Mouse (Mus musculus) midbrain, embryonic 16.5 days (tissue): Measurements from ENCODE around the gene Tstd3. TPM values are rescaled to one million over a fixed set of nuclear protein-coding genes. Genes with fewer than 3 reads are reported as not detected.

ENCODE experiments used
- ATAC-seq: fragments of 200-750 bp; cut with Nextera tagmentation; 2 replicates; pipeline ENCODE4 v1.8.0; 2017; ENCODE audit warnings: moderate TSS enrichment
- H3K27ac ChIP-seq: fragments of 300-500 bp; sonication (generic); 2 replicates; pipeline ENCODE4 v1.5.1; 2014; ENCODE audit warnings: mild to moderate bottlenecking, low read length, mixed read lengths
- H3K27me3 ChIP-seq: fragments of 300-500 bp; sonication (generic); 2 replicates; pipeline ENCODE4 v1.6.1; 2014; ENCODE audit warnings: low read depth, low read length, mixed read lengths; ENCODE audit not compliant: control insufficient read depth, insufficient read depth
- H3K36me3 ChIP-seq: fragments of 300-500 bp; sonication (generic); 2 replicates; pipeline ENCODE4 v1.6.1; 2014; ENCODE audit warnings: mild to moderate bottlenecking, low read length, moderate library complexity, mixed read lengths; ENCODE audit not compliant: control insufficient read depth, insufficient read depth
- H3K4me1 ChIP-seq: fragments of 300-500 bp; sonication (generic); 2 replicates; pipeline ENCODE4 v1.6.1; 2014; ENCODE audit warnings: mild to moderate bottlenecking, low read length, mixed read lengths; ENCODE audit not compliant: control insufficient read depth, insufficient read depth
- H3K4me2 ChIP-seq: fragments of 300-500 bp; sonication (generic); 2 replicates; pipeline ENCODE4 v1.6.1; 2014; ENCODE audit warnings: mild to moderate bottlenecking, low read length, mixed read lengths
- H3K4me3 ChIP-seq: fragments of 300-500 bp; sonication (generic); 2 replicates; pipeline ENCODE4 v1.5.1; 2014; ENCODE audit warnings: low read depth, mild to moderate bottlenecking, low read length, moderate library complexity, mixed read lengths
- H3K9ac ChIP-seq: fragments of 300-500 bp; sonication (generic); 2 replicates; pipeline ENCODE4 v1.6.1; 2014; ENCODE audit warnings: low read depth, low read length, mixed read lengths
- H3K9me3 ChIP-seq: fragments of 300-500 bp; sonication (generic); replicated peaks from 2 replicates; pipeline ENCODE4 v1.6.1; 2014; ENCODE audit warnings: mild to moderate bottlenecking, low read length, mixed read lengths; ENCODE audit not compliant: control insufficient read depth, poor library complexity, severe bottlenecking
- WGBS: fragments of 180-500 bp; shearing (Covaris S2); extraction: QIAGEN DNeasy Blood & Tissue Kit; methylation state at CpG from one replicate; pipeline ENCODE4 v1.1.7; 2014; 5-methylcytosine and 5-hydroxymethylcytosine counted together
- polyA plus RNA-seq: library from polyadenylated mRNA; unstranded; fragments of >200 nt; fragmentation: Nextera tagmentation; extraction: Ambion mirVana; gene quantifications from 2 replicates; pipeline ENCODE4 v1.2.1, GENCODE M21; 2015

Tstd3 gene
- polyA plus RNA-seq, 1 experiment from 2014 or later: 28.9 TPM

DNA sequence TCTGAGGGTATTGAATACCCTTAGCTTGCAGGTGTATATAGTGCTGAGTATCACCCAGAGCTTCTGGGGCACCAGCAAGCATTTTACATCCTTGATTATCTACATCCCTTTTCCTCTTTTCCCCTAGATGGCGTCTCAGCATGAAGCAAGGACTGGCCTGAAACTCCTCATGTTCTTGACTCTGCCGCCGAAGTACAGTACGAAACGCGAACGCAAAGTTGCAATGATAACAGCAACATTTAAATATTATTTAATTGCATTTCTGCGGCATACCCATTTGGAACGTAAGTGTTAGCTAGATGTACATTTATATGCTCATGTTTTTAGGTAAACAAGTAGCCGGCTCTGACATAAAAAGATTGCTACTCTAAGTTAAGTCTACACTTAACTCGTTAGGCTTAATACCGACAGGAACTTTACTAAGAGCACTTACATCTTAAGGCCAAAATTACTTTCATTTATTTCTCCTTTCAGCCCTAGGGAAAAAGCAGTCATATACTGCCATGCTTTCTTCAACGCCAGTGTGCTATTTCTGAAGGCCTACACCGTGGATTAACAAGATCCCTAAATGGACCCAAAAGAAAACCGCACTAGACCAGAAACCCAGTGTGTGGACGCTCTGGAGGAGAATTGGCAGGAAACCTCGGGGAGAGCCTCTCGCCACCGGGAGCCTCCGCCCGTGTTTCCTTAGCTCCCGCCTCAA lies 39.9 kb downstream of the Tstd3 start:
- peak; percentile 80 for ATAC-seq
- Histone ChIP-seq H3K4me2 (peak overlapping the region; percentile 88), H3K9me3 (no peaks in the 10 kb centered on the region), H3K36me3 (no peaks in the 10 kb centered on the region), H3K27me3 (no peaks in the 10 kb centered on the region), H3K4me3 (peak overlapping the region; percentile 93), H3K9ac (peak overlapping the region; percentile 96), H3K4me1 (peaks cover 15% of the 10 kb centered on the region), H3K27ac (peak overlapping the region; percentile 90)
- 1% methylated on average over 22 of the region's 22 CpGs for WGBS

GRCm38 (mm10) chr4:21722752-21723334 lies 44.2 kb downstream of the Tstd3 start:
- no peak overlapping the region for H3K27ac ChIP-seq
- 32% methylated on average over 7 of the region's 7 CpGs for WGBS
- no peak overlapping the region for H3K4me2 ChIP-seq
- no peak for ATAC-seq
- no peaks in the 10 kb centered on the region for H3K36me3 ChIP-seq
- no peaks in the 10 kb centered on the region for H3K9me3 ChIP-seq
- H3K9ac ChIP-seq: no peak overlapping the region
- H3K4me1 ChIP-seq: no peaks in the 10 kb centered on the region
- H3K27me3 ChIP-seq: no peaks in the 10 kb centered on the region
- H3K4me3 ChIP-seq: no peak overlapping the region

- Histone ChIP-seq H3K4me3 (peak overlapping the region; percentile 30), H3K9me3 (no peaks in the 10 kb centered on the region), H3K27ac (no peak overlapping the region), H3K27me3 (peaks cover 9% of the 10 kb centered on the region), H3K4me2 (peak overlapping the region; percentile 53), H3K9ac (peak overlapping the region; percentile 44), H3K36me3 (no peaks in the 10 kb centered on the region), H3K4me1 (peaks cover 8% of the 10 kb centered on the region; the same call in 1 of the 2 replicates)
- WGBS: 5% methylated on average over 13 of the region's 13 CpGs
- peak; percentile 72 for ATAC-seq
Observed at GRCm38 (mm10) chr4:21712147-21712546, 54.9 kb downstream of the Tstd3 start.

Other genes starting within 250 kb of the Tstd3 start
- gene Prdm13, start 81.2 kb downstream of the Tstd3 start, polyA plus RNA-seq: 0.24 and 0.32 TPM in 2 replicates
- 75.0 and 78.6 TPM in 2 replicates for gene Ccnc, start 39.5 kb downstream of the Tstd3 start, polyA plus RNA-seq
- gene Usp45, start 56 bp downstream of the Tstd3 start, polyA plus RNA-seq: 4.7 and 7.7 TPM in 2 replicates
- gene Pnisr, start 80.4 kb upstream of the Tstd3 start, polyA plus RNA-seq: 195 and 215 TPM in 2 replicates
- gene Coq3, start 112.5 kb upstream of the Tstd3 start, polyA plus RNA-seq: 16.4 and 18.2 TPM in 2 replicates
- 18.5 and 19.1 TPM in 2 replicates for gene Faxc, start 164.1 kb upstream of the Tstd3 start, polyA plus RNA-seq